Mouse (Mus musculus): Measurements from ENCODE around the gene Artn.

Gene Artn

GRCm38 (mm10) chr4:117929391-117929881 is at the start of gene Artn:
Gene Artn (minus strand): TSS chr4:117929763.
- in situ Hi-C loops (cut with MboI, MseI), result no loop called here

DNA sequence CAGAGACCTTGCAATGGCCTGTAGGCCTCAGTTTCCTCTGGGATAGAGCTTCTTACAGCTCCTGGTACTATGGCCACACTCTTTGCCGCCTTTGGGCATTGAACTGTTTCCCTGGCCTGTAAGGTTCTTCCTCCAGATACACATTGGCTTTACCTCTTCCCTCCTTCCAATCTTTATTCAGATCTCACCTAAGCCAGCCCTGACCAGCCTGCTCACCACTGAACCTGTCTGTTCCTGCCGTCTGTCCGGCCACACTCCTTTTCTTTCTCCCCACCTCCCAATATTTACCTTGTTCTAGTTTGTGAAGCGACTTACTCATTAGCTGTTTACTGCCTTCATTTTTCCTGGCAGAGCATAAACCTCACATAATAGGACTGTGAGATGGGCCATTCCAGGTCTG is 49.6 kb upstream of the Artn start:
- in situ Hi-C loops (cut with MboI, MseI), result no loop called here

DNA sequence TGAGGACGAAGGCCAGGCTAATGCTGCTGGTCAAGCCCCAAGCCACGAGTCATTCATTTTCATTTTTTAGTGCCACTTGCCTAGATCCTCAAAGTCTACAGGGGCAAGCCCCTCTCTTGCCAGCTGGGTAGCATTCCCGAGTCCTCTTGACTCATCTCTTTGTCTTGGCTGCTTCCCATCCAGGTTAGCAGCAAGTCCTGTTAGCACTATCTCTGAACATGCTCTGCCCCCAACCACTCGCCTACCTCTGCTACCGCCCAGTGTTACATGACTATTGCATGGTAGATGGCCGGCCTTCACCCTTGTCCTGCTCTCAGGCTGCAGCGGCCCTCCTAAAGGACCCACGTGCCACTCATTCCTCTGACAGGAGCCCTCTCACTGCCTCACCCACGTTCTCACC is 48.7 kb upstream of the Artn start:
- in situ Hi-C loops (cut with MboI, MseI), result no loop called here

GRCm38 (mm10) chr4:117977841-117978240 is 48.3 kb upstream of the Artn start:
- in situ Hi-C loops (cut with MboI, MseI), result no loop called here

GRCm38 (mm10) chr4:117977371-117977770 is 47.8 kb upstream of the Artn start:
- in situ Hi-C loops (cut with MboI, MseI), result no loop called here

GRCm38 (mm10) chr4:117975820-117976219 is 46.3 kb upstream of the Artn start:
- in situ Hi-C loops (cut with MboI, MseI), result no loop called here

GRCm38 (mm10) chr4:117974719-117975118 is 45.2 kb upstream of the Artn start:
- in situ Hi-C loops (cut with MboI, MseI), result no loop called here

DNA sequence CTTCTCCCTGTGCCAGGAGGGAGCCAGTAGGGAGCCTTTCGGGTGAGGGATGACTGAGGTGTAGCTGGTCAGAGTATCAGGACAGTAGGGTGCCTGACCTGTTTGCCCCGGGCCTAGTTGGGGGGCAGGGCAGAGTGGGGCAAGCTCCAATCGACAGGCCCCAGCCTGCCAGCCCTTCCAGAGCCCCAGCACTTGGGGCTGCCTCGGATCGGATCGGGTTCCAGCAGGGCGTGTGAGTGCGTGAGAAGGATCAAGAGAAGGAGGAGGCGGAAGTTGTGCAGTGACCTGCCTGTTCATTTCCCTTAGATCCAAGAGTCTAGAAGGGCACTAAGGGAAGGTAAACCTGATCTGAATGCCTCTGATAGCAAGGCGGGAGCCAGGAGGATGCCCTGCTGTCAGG is 43.4 kb upstream of the Artn start:
- in situ Hi-C loops (cut with MboI, MseI), result no loop called here

- in situ Hi-C loops (cut with MboI, MseI), result no loop called here
These were observed 34.9 kb upstream of the Artn start for GRCm38 (mm10) chr4:117964346-117965025.

GRCm38 (mm10) chr4:117957492-117957891 is 27.9 kb upstream of the Artn start:
- in situ Hi-C loops (cut with MboI, MseI), result loop anchor here in 1 of 2 experiments (5.0 kb wide), 1 partner anchor 90 kb away; no protein-coding TSS in a partner anchor

DNA sequence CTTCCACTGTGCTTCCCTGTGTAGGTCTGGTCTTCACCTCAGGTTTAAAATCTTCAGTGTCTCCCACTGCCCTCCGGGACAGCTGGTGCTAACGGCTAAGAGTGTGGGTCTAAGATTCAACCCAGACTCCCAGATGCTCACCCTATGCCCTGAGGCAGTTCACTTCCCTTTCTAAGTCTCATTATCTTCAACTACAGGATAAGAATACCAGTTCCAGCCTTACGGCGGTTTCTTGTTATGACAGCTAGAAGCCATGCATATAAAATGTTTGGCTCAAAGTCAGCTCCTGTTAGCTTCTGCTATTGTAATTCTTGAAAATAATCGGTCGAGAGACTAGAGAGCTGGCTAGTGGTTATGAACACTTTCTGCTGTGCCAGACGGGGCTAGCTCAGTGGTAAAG is 17.9 kb upstream of the Artn start:
- in situ Hi-C loops (cut with MboI, MseI), result no loop called here

- in situ Hi-C loops (cut with MboI, MseI), result no loop called here
These were observed 17.2 kb upstream of the Artn start for GRCm38 (mm10) chr4:117946639-117947305.

GRCm38 (mm10) chr4:117943317-117943716 is 13.8 kb upstream of the Artn start:
- in situ Hi-C loops (cut with MboI, MseI), result no loop called here

DNA sequence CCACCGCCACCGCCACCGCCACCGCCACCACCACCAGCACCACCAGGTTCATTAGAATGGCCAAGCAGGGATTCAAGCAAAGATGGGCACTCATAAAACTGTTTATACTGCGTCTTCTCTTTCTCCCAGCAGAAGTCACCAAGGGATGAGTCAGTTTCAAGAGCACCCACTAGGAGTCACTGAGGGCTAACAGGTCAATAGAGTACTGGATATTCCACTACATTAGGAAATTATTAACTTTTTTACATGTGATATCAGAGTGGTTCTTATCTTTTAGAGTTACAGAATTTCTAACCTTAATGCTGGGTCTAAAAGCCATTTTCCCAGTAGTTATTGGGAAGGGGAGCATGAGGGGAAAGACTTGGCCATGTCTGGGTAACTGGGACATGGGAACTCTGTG is 7.4 kb upstream of the Artn start:
- in situ Hi-C loops (cut with MboI, MseI), result no loop called here

- in situ Hi-C loops (cut with MboI, MseI), result no loop called here
These were observed 4.5 kb upstream of the Artn start for GRCm38 (mm10) chr4:117934081-117934480.

DNA sequence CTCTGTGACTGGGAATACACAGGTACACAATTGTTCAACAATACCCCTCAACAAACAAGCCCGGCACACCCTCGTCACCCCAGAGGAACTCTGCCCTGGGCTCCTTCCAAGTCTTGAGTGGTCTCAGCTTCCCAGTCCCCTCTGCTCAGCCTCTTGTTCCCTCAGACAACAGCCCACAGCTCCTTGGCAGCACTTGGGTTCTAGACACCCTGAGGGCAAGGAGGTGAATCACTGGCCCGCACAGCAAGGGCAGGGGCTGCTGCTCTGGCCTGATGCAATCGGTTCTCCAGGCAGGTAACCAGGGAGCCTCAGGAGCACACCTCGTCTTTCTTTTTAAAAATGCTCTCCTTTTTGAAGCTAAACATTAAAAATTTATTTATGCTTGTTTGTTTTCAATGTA is 3.7 kb upstream of the Artn start:
- in situ Hi-C loops (cut with MboI, MseI), result no loop called here

DNA sequence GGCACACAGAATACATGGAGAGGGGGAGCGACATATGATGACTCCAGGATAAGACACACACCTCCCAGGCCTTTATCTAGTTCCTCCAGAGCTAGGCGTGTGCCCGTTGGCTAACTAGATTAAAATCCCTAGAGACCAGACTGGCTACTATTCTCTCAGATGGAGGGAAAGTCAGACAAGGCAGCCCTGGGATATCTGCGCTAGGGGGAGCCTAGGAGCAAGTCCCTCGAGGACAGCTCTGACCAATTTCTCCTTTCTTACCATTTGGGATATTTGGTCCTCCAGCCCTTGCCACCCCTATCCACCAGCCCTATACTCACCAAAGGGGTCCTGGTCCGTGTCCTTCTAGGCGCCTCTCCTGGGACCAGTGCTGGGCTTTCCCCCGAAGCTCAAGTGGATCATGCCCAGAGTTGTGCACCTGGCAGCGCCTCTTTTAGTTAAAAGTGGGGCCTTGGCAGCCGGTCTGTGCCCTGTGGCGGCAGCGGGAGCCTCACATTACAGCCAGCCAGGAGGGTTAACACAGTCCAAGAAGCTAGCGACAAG is 793 bp downstream of the Artn start:
- in situ Hi-C loops (cut with MboI, MseI), result no loop called here

- in situ Hi-C loops (cut with MboI, MseI), result no loop called here
These were observed 1.3 kb downstream of the Artn start for GRCm38 (mm10) chr4:117928234-117928633.

DNA sequence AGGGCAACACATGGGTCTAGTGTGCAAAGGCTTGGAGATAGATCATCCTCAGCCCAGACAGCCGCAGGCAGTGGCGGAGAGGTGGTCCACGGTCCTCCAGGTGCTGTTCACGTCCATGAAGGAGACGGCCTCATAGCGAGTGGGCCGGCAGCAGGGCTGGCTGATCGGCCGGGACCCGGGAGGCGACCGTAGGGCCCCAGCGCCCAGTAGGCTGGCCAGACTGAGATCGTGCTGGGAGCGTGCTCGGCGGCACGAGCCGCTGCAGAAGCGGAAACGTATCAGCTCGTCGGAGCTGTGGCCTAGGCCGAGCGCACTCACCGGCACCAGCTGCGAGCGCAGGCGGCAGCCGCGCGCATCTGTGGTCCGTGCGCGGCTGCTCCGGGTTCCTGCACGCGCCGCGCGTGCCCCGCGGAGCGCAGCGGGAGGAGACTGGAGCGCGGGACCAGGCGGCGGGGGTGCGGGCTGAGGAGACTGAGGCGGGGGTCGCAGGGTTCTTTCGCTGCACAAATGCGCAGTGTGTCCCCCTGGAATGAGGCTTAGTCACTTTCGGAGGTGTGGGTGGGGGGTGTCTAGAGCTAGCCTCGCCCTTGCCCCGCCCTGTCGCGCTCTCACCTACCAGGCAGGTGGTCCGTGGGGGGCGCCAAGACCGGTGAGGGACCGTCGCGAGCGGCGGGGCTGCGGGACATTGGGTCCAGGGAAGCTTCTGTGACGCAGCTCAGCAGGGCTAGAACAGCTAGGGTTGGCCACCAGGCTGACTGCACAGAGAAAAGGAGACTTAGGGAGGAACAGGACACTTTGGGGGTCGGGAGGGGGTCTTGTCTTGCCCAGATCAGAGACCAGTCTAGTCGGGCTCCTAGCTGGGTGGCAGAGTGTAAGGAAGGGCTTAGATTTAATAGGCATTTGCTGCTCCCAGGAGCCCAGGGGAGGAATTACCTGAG is 2.7 kb downstream of the Artn start:
- in situ Hi-C loops (cut with MboI, MseI), result no loop called here

DNA sequence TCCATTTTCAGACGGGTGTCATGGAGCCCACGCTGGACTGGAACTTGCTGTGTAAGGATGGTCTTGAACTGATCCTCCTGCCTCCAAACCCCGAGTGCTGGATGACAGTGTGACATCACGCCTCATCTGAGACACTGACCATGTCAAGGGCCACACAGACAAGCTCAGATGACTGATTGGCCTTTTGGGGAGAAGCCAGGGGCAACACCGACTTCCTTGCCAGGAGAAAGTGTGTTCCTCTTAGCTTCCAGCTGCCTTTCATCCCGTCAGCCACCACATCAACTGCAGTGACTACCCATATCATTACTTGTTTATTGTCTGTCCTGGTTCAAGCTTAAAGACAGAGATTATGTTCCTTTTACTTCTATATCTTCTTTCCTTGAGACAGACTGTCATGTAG is 4.6 kb downstream of the Artn start:
- in situ Hi-C loops (cut with MboI, MseI), result no loop called here

DNA sequence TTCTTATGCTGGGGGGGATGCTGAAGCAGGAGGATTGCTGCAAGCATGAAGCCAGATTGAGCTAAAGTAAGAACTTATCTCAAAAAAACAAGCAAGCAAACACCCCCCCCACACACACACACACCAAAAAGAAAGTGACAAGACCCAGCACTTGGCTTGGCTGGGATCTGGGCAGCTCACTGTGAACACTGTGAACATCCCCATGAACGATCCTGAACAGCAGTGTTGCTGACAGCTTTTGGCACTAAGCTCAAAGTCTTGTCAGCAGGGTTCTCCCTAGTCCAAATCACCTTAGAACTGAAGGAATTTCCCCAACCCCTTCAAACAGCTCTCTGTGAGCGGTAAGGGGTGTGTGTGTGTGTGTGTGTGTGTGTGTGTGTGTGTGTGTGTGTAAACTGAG is 6.1 kb downstream of the Artn start:
- in situ Hi-C loops (cut with MboI, MseI), result no loop called here

DNA sequence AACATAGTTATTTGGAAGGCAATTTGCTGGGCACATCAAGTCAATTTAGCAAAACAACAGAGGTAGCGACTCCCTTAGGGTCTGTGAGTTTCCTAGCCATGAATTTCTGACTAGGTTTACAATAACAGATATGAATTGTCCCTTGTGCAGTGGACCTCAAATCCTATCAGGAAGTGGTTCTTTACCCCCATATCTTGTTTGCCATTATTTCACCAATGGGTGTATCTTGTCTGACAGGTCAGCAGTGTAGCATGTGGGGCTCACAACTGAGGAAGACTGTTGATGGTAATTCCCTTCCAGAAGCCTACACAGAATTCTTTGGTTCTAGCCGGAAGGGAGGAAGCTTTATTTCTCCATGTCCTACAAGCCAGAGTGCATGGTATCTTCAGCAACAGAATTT is 8.2 kb downstream of the Artn start:
- in situ Hi-C loops (cut with MboI, MseI), result no loop called here
